Mouse (Mus musculus) bone marrow, adult 2 months (tissue): ENCODE data around the gene Dysf.

ENCODE experiments used
- CTCF ChIP-seq: fragments of 200-500 bp; IDR thresholded peaks from 2 replicates; pipeline ENCODE4 v1.5.1; 2011; ENCODE audit warnings: low read length, control low read depth; ENCODE audit not compliant: control insufficient read depth, insufficient read depth
- POLR2A ChIP-seq: fragments of 200-500 bp; IDR thresholded peaks from 2 replicates; pipeline ENCODE4 v1.6.1; 2011; ENCODE audit warnings: low read depth, mild to moderate bottlenecking, control low read depth, low read length, borderline replicate concordance; ENCODE audit not compliant: control insufficient read depth

DNA sequence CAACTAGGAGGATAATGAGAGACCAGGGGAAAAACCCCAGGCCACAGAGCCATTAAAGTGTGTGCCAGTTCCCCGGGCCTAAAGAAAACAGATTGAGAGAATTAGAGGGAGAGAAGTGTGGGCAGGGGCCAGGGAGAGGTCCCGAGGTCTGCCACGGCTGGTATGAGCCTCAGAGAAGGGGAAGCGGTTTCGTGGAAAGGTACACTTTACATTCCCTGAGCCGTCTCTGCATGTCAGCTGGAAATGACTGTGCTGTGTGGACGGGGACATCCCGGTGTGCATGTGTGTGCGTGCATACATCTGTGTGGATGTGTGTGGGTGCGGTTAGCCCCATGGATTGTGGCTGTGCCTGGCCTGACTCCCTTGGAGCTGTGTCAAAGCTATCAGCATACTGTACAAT lies 76.4 kb downstream of the Dysf start:
- TF ChIP-seq CTCF (no peak), POLR2A (no peak)
